8 mouse cellular contexts compared by ENCODE assay signal in the genomic region with DNA sequence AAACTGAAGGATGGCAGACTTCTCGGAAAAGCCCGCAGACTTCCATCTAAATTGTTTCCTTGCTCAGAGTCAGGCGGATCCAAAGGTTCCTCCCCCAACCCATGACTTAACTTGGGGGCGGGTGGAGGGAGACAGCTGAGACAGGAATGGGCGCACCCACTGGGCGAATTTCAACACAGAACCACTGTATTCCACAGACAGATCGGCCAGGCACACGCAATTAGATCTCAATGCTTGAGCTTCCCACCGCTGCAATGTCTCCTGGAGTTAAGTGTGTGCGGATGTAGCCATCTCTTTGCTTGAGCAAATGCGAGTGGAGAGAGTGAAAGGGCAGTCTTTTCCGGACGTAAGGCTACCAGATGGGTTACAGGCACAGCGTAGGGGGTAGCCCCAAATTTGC. TPM values are rescaled to one million over a fixed set of nuclear protein-coding genes. Genes with fewer than 3 reads are reported as not detected.
A peak's percentile ranks its signal among the peaks of the same experiment; 100 is the strongest.
DNase-seq lines count a peak whose midpoint lies in the region; ATAC-seq lines count a peak whose summit lies in the region.

No protein-coding gene starts in this region.

- no peaks in the 10 kb centered on the region for H3K9me3 ChIP-seq in neural tube, embryonic 11.5 days (ENCODE audit: control insufficient read depth, low read length)
- no peaks in the 10 kb centered on the region for H3K9me3 ChIP-seq in lung, embryonic 15.5 days

- peaks cover 14% of the 10 kb centered on the region for H3K4me1 ChIP-seq in neural tube, embryonic 11.5 days (ENCODE audit: control insufficient read depth, insufficient read depth, low read length)
- peaks cover 44% of the 10 kb centered on the region for H3K4me1 ChIP-seq in lung, embryonic 15.5 days

- H3K27me3 ChIP-seq in neural tube, embryonic 11.5 days (ENCODE audit: control insufficient read depth, insufficient read depth, low read length): no peaks in the 10 kb centered on the region
- no peaks in the 10 kb centered on the region for H3K27me3 ChIP-seq in lung, embryonic 15.5 days

- intact Hi-C loops in left cerebral cortex, postnatal 4 days (cut with DNase I): no loop called here

- peak overlapping the region; percentile 98 for H3K4me2 ChIP-seq in neural tube, embryonic 11.5 days (ENCODE audit: low read depth)
- H3K4me2 ChIP-seq in lung, embryonic 15.5 days: peak overlapping the region; percentile 96

- peak overlapping the region; percentile 72 for H3K4me3 ChIP-seq in neural tube, embryonic 11.5 days (ENCODE audit: low read depth, low read length)
- peak overlapping the region; percentile 82 for H3K4me3 ChIP-seq in lung, embryonic 15.5 days

- no peak for DNase-seq in neural tube, embryonic 11.5 days (ENCODE audit: low spot score)
- DNase-seq in neural tube, embryonic 10.5 days (ENCODE audit: extremely low spot score, low spot score): no peak
- peak; percentile 44 for DNase-seq in gastrocnemius, postnatal 25 days
- peak; percentile 64 for DNase-seq in kidney, adult 11 months
- no peak for DNase-seq in T-cell, adult 2 months (ENCODE audit: low spot score)
- no peak for DNase-seq in left cerebral cortex, postnatal 4 days
- DNase-seq in layer of hippocampus, postnatal 25 days (ENCODE audit: extremely low spot score in 1 of 2, low spot score in 1 of 2): no peak

- 22% methylated on average over 14 of the region's 14 CpGs for WGBS in neural tube, embryonic 11.5 days
- 11% methylated on average over 14 of the region's 14 CpGs for WGBS in lung, embryonic 15.5 days

- H3K27ac ChIP-seq in neural tube, embryonic 11.5 days (ENCODE audit: low read depth, low read length): no peak overlapping the region
- H3K27ac ChIP-seq in lung, embryonic 15.5 days: no peak overlapping the region

- no peaks in the 10 kb centered on the region for H3K36me3 ChIP-seq in neural tube, embryonic 11.5 days (ENCODE audit: control insufficient read depth, insufficient read depth, low read length)
- H3K36me3 ChIP-seq in lung, embryonic 15.5 days: no peaks in the 10 kb centered on the region

- H3K9ac ChIP-seq in neural tube, embryonic 11.5 days (ENCODE audit: low read length): no peak overlapping the region
- H3K9ac ChIP-seq in lung, embryonic 15.5 days: peak overlapping the region; percentile 77

- ATAC-seq in neural tube, embryonic 11.5 days (ENCODE audit: insufficient read depth, low FRiP score, low TSS enrichment): no peak
- ATAC-seq in lung, embryonic 15.5 days (ENCODE audit: borderline replicate concordance, extremely low read depth, low FRiP score, low TSS enrichment): no peak

RNA-seq across cellular contexts. Expression of a gene that starts 1.2 kb away (rescaled TPM):
- polyA plus RNA-seq in neural tube, embryonic 11.5 days (2014; fragmentation: Nextera tagmentation; extraction: Ambion mirVana): 10.6 and 12.2 TPM in 2 replicates
- total RNA-seq in gastrocnemius, postnatal 25 days (2021): 1 to 10 TPM; 1.9 to 2.5 TPM
- 13.3 and 13.6 TPM in 2 replicates for polyA plus RNA-seq in lung, embryonic 15.5 days (2015; fragmentation: Nextera tagmentation; extraction: Ambion mirVana)
- total RNA-seq in left cerebral cortex, postnatal 4 days (2021): 10 to 100 TPM; 68.9 to 70.4 TPM
- 10 to 100 TPM; 47.6 to 50.8 TPM for total RNA-seq in layer of hippocampus, postnatal 25 days (2021)

Comparison
In these comparisons a context has a peak if more than half of its experiments do, and no peak if none do; other contexts are left out.
1. DNase-seq: peak in gastrocnemius, postnatal 25 days (single experiment) and kidney, adult 11 months (single experiment); none in neural tube, embryonic 11.5 days (single experiment), neural tube, embryonic 10.5 days (single experiment), T-cell, adult 2 months (single experiment), left cerebral cortex, postnatal 4 days (single experiment) and layer of hippocampus, postnatal 25 days (0 of 2).
2. RNA of a gene that starts 1.2 kb away (total RNA-seq): 68.9 to 70.4 TPM in left cerebral cortex, postnatal 4 days and 47.6 to 50.8 TPM in layer of hippocampus, postnatal 25 days; 1.9 to 2.5 TPM in gastrocnemius, postnatal 25 days; every median in the first group is over 10 times any median in the second.